Comparison of ENCODE assay signal across 7 mouse cellular contexts in the genomic region with DNA sequence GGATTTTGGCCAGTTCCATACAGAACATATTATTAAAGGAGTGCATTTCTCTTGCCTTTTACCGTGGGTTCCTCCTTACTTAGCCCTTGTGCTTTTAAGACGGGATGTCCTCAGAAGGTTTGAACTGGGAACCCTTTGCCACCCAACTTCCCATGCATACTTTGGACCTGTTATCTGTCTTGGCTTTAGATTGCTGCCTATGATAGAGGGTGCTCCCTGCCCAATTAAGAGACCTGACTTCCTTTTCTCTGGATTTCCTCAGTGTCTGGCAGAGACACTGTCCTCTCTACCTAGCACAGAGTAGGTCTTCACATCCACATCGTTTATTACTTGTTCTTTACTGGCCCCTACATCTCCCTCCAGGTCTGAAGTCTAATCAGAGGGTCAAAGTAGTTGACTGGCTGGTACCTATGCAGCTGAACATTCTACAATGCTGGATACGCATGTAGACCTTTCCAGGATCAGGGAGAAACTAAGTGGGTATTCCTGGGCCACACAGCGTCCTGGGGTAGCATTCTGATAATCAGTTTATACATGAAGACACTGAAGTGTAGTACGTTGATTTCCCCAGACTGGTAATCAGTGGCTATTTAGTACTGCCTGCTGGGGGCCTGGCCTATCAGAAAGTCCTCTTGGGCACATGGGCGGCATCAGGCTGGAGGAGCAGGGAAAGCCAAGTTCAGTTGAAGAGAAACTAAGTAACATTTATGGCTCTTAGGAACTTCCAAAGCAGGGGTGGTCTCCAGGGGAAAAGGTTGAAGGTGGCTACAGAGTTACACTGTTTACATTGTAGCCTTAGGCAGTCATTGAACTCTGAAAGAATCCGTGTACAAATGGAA. TPM values are rescaled to one million over a fixed set of nuclear protein-coding genes. Genes with fewer than 3 reads are reported as not detected.
DNase-seq lines count a peak whose midpoint lies in the region; ATAC-seq lines count a peak whose summit lies in the region.

No protein-coding gene starts in this region.

- no peaks in the 10 kb centered on the region for H3K27me3 ChIP-seq in forebrain, embryonic 12.5 days
- H3K27me3 ChIP-seq in liver, embryonic 13.5 days = no peaks in the 10 kb centered on the region

- H3K27ac ChIP-seq in forebrain, embryonic 12.5 days = no peak overlapping the region
- H3K27ac ChIP-seq in liver, embryonic 13.5 days = peak overlapping the region; percentile 92

- intact Hi-C loops in gastrocnemius, postnatal 14 days (cut with DNase I; ENCODE audit: low total_unique reads) = no loop called here

- H3K9ac ChIP-seq in forebrain, embryonic 12.5 days = peak overlapping the region; percentile 89
- peak overlapping the region; percentile 86 for H3K9ac ChIP-seq in liver, embryonic 13.5 days

- H3K4me2 ChIP-seq in forebrain, embryonic 12.5 days = peak overlapping the region; percentile 74
- peak overlapping the region; percentile 96 for H3K4me2 ChIP-seq in liver, embryonic 13.5 days

- 30% methylated on average over 8 of the region's 8 CpGs for WGBS in forebrain, embryonic 12.5 days
- WGBS in liver, embryonic 13.5 days (ENCODE audit: insufficient replicate concordance) = 13% methylated on average over 8 of the region's 8 CpGs

- H3K9me3 ChIP-seq in forebrain, embryonic 12.5 days = no peaks in the 10 kb centered on the region
- no peaks in the 10 kb centered on the region for H3K9me3 ChIP-seq in liver, embryonic 13.5 days (replicated peaks)

- H3K4me3 ChIP-seq in forebrain, embryonic 12.5 days (replicated peaks) = peak overlapping the region; percentile 85
- peak overlapping the region; percentile 75 for H3K4me3 ChIP-seq in liver, embryonic 13.5 days (replicated peaks)

- peaks cover 42% of the 10 kb centered on the region for H3K4me1 ChIP-seq in forebrain, embryonic 12.5 days
- peaks cover 68% of the 10 kb centered on the region for H3K4me1 ChIP-seq in liver, embryonic 13.5 days (replicated peaks)

- no peak for ATAC-seq in forebrain, embryonic 12.5 days (ENCODE audit: low FRiP score)
- no peak for ATAC-seq in liver, embryonic 13.5 days (ENCODE audit: low read depth)

- H3K36me3 ChIP-seq in forebrain, embryonic 12.5 days (replicated peaks) = peaks cover 18% of the 10 kb centered on the region
- H3K36me3 ChIP-seq in liver, embryonic 13.5 days = peaks cover 18% of the 10 kb centered on the region

- DNase-seq in testis, postnatal 14 days (ENCODE audit: low spot score) = peak; percentile 72
- DNase-seq in testis, postnatal 10 days (ENCODE audit: low spot score) = no peak
- peak; percentile 38 for DNase-seq in liver, embryonic 13.5 days
- DNase-seq in thymus, postnatal 10 days (ENCODE audit: low spot score in 2 of 2) = no peak
- no peak for DNase-seq in cerebellum, adult 11-12 months
- no peak for DNase-seq in gastrocnemius, postnatal 14 days

RNA-seq across cellular contexts. Expression of gene Tkt, which starts 2.3 kb away (rescaled TPM):
- 273 and 274 TPM in 2 replicates for polyA plus RNA-seq in forebrain, embryonic 12.5 days (2016; fragmentation: Nextera tagmentation; extraction: Ambion mirVana)
- polyA plus RNA-seq in liver, embryonic 13.5 days (2015; fragmentation: Nextera tagmentation; extraction: Ambion mirVana) = 231 and 240 TPM in 2 replicates
- 10 to 100 TPM; 13.7 to 19.7 TPM for total RNA-seq in gastrocnemius, postnatal 14 days (2021)

RNA-seq across cellular contexts. Expression of gene Cacna1d, which starts 59.2 kb away (rescaled TPM):
- 1.9 and 2.7 TPM in 2 replicates for polyA plus RNA-seq in forebrain, embryonic 12.5 days (2016; fragmentation: Nextera tagmentation; extraction: Ambion mirVana)
- 0.15 and 0.38 TPM in 2 replicates for polyA plus RNA-seq in liver, embryonic 13.5 days (2015; fragmentation: Nextera tagmentation; extraction: Ambion mirVana)
- total RNA-seq in gastrocnemius, postnatal 14 days (2021) = under 1 TPM; 0.66 to 0.73 TPM

Comparison
In these comparisons a context has a peak if more than half of its experiments do, and no peak if none do; other contexts are left out.
1. DNase-seq: peak in testis, postnatal 14 days (single experiment) and liver, embryonic 13.5 days (single experiment); none in testis, postnatal 10 days (single experiment), thymus, postnatal 10 days (0 of 2), cerebellum, adult 11-12 months (single experiment) and gastrocnemius, postnatal 14 days (single experiment).